In the genomic region with DNA sequence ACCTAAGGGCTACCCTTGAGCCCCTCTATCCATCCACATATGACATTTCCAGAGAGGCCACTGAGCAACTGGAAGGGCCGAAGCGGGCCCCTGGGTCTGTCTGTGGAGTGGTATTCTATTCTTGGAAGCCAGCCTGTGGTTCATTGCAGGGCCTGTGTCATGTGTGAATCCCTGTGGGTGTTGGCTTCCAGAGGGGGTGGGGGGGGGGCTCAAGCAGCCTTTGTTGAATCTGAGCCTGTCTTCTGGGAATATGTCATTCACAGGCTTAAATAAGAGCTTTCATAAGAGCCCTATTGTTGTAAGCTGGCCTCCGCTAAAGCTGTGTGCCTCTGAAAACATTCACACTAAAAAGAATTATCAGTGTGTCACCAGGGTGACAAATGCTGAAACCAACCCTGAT, we compare ENCODE assay signal across 16 mouse cellular contexts. TPM values are rescaled to one million over a fixed set of nuclear protein-coding genes. Genes with fewer than 3 reads are reported as not detected.
DNase-seq lines count a peak whose midpoint lies in the region; ATAC-seq lines count a peak whose summit lies in the region.
"Had no signal": no experiment of that assay in that cellular context is flagged by ENCODE, and none has a peak within 500 bp of the region (broad histone marks: within the 10 kb centered on the region; RNA-seq: fewer than 3 reads in every experiment).

No protein-coding gene starts in this region.

- H3K4me3 ChIP-seq in hindbrain, embryonic 11.5 days (ENCODE audit: low read depth, low read length), result no peak overlapping the region
- no peak overlapping the region for H3K4me3 ChIP-seq in midbrain, embryonic 16.5 days (ENCODE audit: low read depth, low read length)
- H3K4me3 ChIP-seq: embryonic facial prominence, embryonic 13.5 days; liver, embryonic 15.5 days had no signal

- H3K36me3 ChIP-seq in hindbrain, embryonic 11.5 days (ENCODE audit: control insufficient read depth, insufficient read depth, low read length), result no peaks in the 10 kb centered on the region
- no peaks in the 10 kb centered on the region for H3K36me3 ChIP-seq in midbrain, embryonic 16.5 days (ENCODE audit: control insufficient read depth, insufficient read depth, low read length)
- H3K36me3 ChIP-seq: embryonic facial prominence, embryonic 13.5 days; liver, embryonic 15.5 days had no signal

- peak; percentile 78; the same call in 1 of the 2 replicates for ATAC-seq in hindbrain, embryonic 11.5 days (ENCODE audit: low FRiP score)
- ATAC-seq in midbrain, embryonic 16.5 days, result peak; percentile 61
- ATAC-seq: intestine, postnatal 0 days had no signal

- H3K9ac ChIP-seq in hindbrain, embryonic 11.5 days (ENCODE audit: low read depth, low read length), result no peak overlapping the region
- H3K9ac ChIP-seq in midbrain, embryonic 16.5 days (ENCODE audit: low read depth, low read length), result no peak overlapping the region
- H3K9ac ChIP-seq: embryonic facial prominence, embryonic 13.5 days; liver, embryonic 15.5 days had no signal

- H3K4me1 ChIP-seq in hindbrain, embryonic 11.5 days (replicated peaks; ENCODE audit: control insufficient read depth, insufficient read depth, low read length), result peaks cover 3% of the 10 kb centered on the region; the same call in 1 of the 2 replicates
- H3K4me1 ChIP-seq in midbrain, embryonic 16.5 days (ENCODE audit: control insufficient read depth, insufficient read depth, low read length), result peaks cover 10% of the 10 kb centered on the region
- H3K4me1 ChIP-seq: embryonic facial prominence, embryonic 13.5 days; liver, embryonic 15.5 days had no signal

- intact Hi-C loops in left cerebral cortex, postnatal 14 days (cut with DNase I), result loop anchor here (10.0 kb wide), 1 partner anchor 403 kb away; the partner anchor contains the start of gene Lcor

- peak; percentile 31 for DNase-seq in embryo, embryonic 10.5 days (ENCODE audit: low spot score)
- DNase-seq in embryo, embryonic 9.5 days (ENCODE audit: extremely low spot score), result no peak
- peak; percentile 52 for DNase-seq in layer of hippocampus, adult 9-11 months
- no peak for DNase-seq in layer of hippocampus, adult 9-10 months (ENCODE audit: low spot score)
- peak; percentile 55 for DNase-seq in hindbrain, embryonic 11.5 days (ENCODE audit: low spot score)
- no peak for DNase-seq in ovary, postnatal 14 days (ENCODE audit: low spot score)
- no peak for DNase-seq in left cerebral cortex, postnatal 14 days (ENCODE audit: low spot score in 2 of 2)
- DNase-seq: gastrocnemius, postnatal 10 days; spleen, adult 18-20 months had no signal

- no peaks in the 10 kb centered on the region for H3K9me3 ChIP-seq in hindbrain, embryonic 11.5 days (ENCODE audit: control insufficient read depth, low read length)
- H3K9me3 ChIP-seq in midbrain, embryonic 16.5 days (replicated peaks; ENCODE audit: control insufficient read depth, low read length, poor library complexity, severe bottlenecking), result no peaks in the 10 kb centered on the region
- H3K9me3 ChIP-seq: embryonic facial prominence, embryonic 13.5 days; liver, embryonic 15.5 days had no signal

- H3K27me3 ChIP-seq in hindbrain, embryonic 11.5 days (ENCODE audit: control insufficient read depth, insufficient read depth, low read length), result no peaks in the 10 kb centered on the region
- H3K27me3 ChIP-seq in midbrain, embryonic 16.5 days (ENCODE audit: control insufficient read depth, insufficient read depth, low read depth, low read length), result no peaks in the 10 kb centered on the region
- H3K27me3 ChIP-seq: embryonic facial prominence, embryonic 13.5 days; liver, embryonic 15.5 days had no signal

- H3K27ac ChIP-seq in hindbrain, embryonic 11.5 days (ENCODE audit: low read depth, low read length), result peak overlapping the region; percentile 47; the same call in 1 of the 2 replicates
- H3K27ac ChIP-seq in midbrain, embryonic 16.5 days (ENCODE audit: low read length), result peak overlapping the region; percentile 23
- H3K27ac ChIP-seq: embryonic facial prominence, embryonic 13.5 days; liver, embryonic 15.5 days had no signal

- 0 out of 2 replicates have a peak overlapping the region, but pooled peaks have one; percentile 17 for H3K4me2 ChIP-seq in hindbrain, embryonic 11.5 days (replicated peaks; ENCODE audit: low read depth, low read length)
- no peak overlapping the region for H3K4me2 ChIP-seq in midbrain, embryonic 16.5 days (ENCODE audit: low read length)
- H3K4me2 ChIP-seq: embryonic facial prominence, embryonic 13.5 days; liver, embryonic 15.5 days had no signal

- WGBS in hindbrain, embryonic 11.5 days, result 38% methylated on average over 3 of the region's 3 CpGs
- 14% methylated on average over 3 of the region's 3 CpGs for WGBS in midbrain, embryonic 16.5 days

RNA-seq across cellular contexts. Expression of gene Opalin, which starts 4.7 kb away (rescaled TPM):
- polyA plus RNA-seq in hindbrain, embryonic 11.5 days (2014; fragmentation: Nextera tagmentation; extraction: Ambion mirVana), result not detected in 2 replicates
- not detected in 2 replicates for polyA plus RNA-seq in midbrain, embryonic 16.5 days (2015; fragmentation: Nextera tagmentation; extraction: Ambion mirVana)
- total RNA-seq in left cerebral cortex, postnatal 14 days (2021), result 1 to 10 TPM; 3.7 to 5.1 TPM
- total RNA-seq: gastrocnemius, postnatal 10 days; megakaryocyte, adult 5-6 weeks; MEL had no signal
- polyA plus RNA-seq: embryonic facial prominence, embryonic 13.5 days; intestine, postnatal 0 days; liver, embryonic 15.5 days had no signal

RNA-seq across cellular contexts. Expression of gene Dntt, which starts 52.5 kb away (rescaled TPM):
- polyA plus RNA-seq in hindbrain, embryonic 11.5 days (2014; fragmentation: Nextera tagmentation; extraction: Ambion mirVana), result 0.10 TPM in 1 of 2 replicates, not detected in the other
- 0.21 and 0.27 TPM in 2 replicates for polyA plus RNA-seq in midbrain, embryonic 16.5 days (2015; fragmentation: Nextera tagmentation; extraction: Ambion mirVana)
- total RNA-seq in left cerebral cortex, postnatal 14 days (2021), result not detected
- total RNA-seq: layer of hippocampus, postnatal 25 days; MEL had no signal
- polyA plus RNA-seq: embryonic facial prominence, embryonic 13.5 days; intestine, postnatal 0 days; liver, embryonic 15.5 days had no signal

Comparison
In these comparisons a context has a peak if more than half of its experiments do, and no peak if none do; other contexts are left out.
1. DNase-seq: peak in embryo, embryonic 10.5 days (single experiment), layer of hippocampus, adult 9-11 months (single experiment) and hindbrain, embryonic 11.5 days (single experiment); none in embryo, embryonic 9.5 days (single experiment), layer of hippocampus, adult 9-10 months (single experiment), ovary, postnatal 14 days (single experiment) and left cerebral cortex, postnatal 14 days (0 of 2).